Mouse (Mus musculus) kidney, postnatal 0 days (tissue): ENCODE results near the gene Eef1a2. TPM values are rescaled to one million over a fixed set of nuclear protein-coding genes. Genes with fewer than 3 reads are reported as not detected.

Experiments
- ATAC-seq: fragments of 200-750 bp; cut with Nextera tagmentation; replicated peaks from 2 replicates; pipeline ENCODE4 v1.8.0; 2017; ENCODE audit warnings: low read depth, moderate number of reproducible peaks, moderate TSS enrichment, moderate library complexity; ENCODE audit not compliant: low FRiP score
- DNase-seq: peaks from one replicate; pipeline ENCODE4 v3.0.0-alpha.2; 2016; ENCODE audit warnings: low spot score
- H3K27ac ChIP-seq: fragments of 300-500 bp; sonication (generic); 2 replicates; pipeline ENCODE4 v1.5.1; 2014; ENCODE audit warnings: mild to moderate bottlenecking
- H3K27me3 ChIP-seq: fragments of 300-500 bp; sonication (generic); 2 replicates; pipeline ENCODE4 v1.6.1; 2014; ENCODE audit warnings: low read length, mixed read lengths; ENCODE audit not compliant: insufficient read depth
- H3K36me3 ChIP-seq: fragments of 300-500 bp; sonication (generic); 2 replicates; pipeline ENCODE4 v1.6.1; 2014; ENCODE audit warnings: low read length, mixed read lengths; ENCODE audit not compliant: insufficient read depth
- H3K4me1 ChIP-seq: fragments of 300-500 bp; sonication (generic); replicated peaks from 2 replicates; pipeline ENCODE4 v1.6.1; 2014; ENCODE audit warnings: antibody characterized with exemption, low read length, mixed read lengths; ENCODE audit not compliant: insufficient read depth
- H3K4me2 ChIP-seq: fragments of 300-500 bp; sonication (generic); 2 replicates; pipeline ENCODE4 v1.6.1; 2014; ENCODE audit warnings: mild to moderate bottlenecking, low read length, moderate library complexity, mixed read lengths
- H3K4me3 ChIP-seq: fragments of 300-500 bp; sonication (generic); replicated peaks from 2 replicates; pipeline ENCODE4 v1.5.1; 2014; ENCODE audit warnings: low read depth, low read length
- H3K9ac ChIP-seq: fragments of 300-500 bp; sonication (generic); 2 replicates; pipeline ENCODE4 v1.6.1; 2014; ENCODE audit warnings: low read depth, low read length
- H3K9me3 ChIP-seq: fragments of 300-500 bp; sonication (generic); replicated peaks from 2 replicates; pipeline ENCODE4 v1.6.1; 2016; ENCODE audit warnings: low read length, inconsistent platforms, mixed read lengths
- CTCF ChIP-seq: IDR thresholded peaks from 2 replicates; pipeline ENCODE4 v1.5.1; 2016; ENCODE audit warnings: antibody characterized with exemption, low read depth, mild to moderate bottlenecking, moderate library complexity
- WGBS: fragments of 180-500 bp; shearing (Covaris S2); extraction: QIAGEN DNeasy Blood & Tissue Kit; methylation state at CpG from one replicate; pipeline ENCODE4 v1.1.7; 2014; 5-methylcytosine and 5-hydroxymethylcytosine counted together
- polyA plus RNA-seq: library from polyadenylated mRNA; unstranded; fragments of >200 nt; fragmentation: Nextera tagmentation; extraction: Ambion mirVana; gene quantifications from 2 replicates; pipeline ENCODE4 v1.2.1, GENCODE M21; 2015

Gene Eef1a2
- polyA plus RNA-seq, 1 experiment from 2014 or later, result 0.05 TPM

DNA sequence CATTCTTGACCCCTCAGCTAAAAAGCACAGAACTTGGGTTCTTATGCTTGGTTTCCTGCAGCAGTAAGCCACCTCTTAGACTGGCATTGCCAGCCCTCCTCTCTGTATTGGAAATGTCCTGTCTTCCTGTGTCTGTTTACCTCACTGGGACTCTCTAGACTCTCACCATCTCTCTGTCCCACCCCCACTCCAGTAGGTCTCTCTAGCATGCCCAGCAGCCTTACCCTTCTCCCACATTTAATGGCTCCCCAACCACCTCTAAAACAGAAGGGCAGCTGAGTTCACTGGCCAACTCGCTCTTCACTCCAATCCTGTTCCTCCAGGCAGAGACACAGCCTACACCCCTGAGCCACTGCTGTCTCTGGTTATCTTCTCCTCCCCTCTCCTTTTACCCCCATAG, 55.2 kb downstream of the Eef1a2 start:
- ATAC-seq (no peak), DNase-seq (no peak)
- H3K27ac ChIP-seq, result no peak overlapping the region
- WGBS, result 65% methylated on average over 1 of the region's 1 CpGs
- no peak for TF ChIP-seq CTCF
- no peaks in the 10 kb centered on the region for H3K27me3 ChIP-seq
- no peak overlapping the region for H3K4me2 ChIP-seq
- H3K4me1 ChIP-seq, result no peaks in the 10 kb centered on the region
- H3K9ac ChIP-seq, result no peak overlapping the region
- no peaks in the 10 kb centered on the region for H3K36me3 ChIP-seq
- H3K9me3 ChIP-seq, result no peaks in the 10 kb centered on the region
- H3K4me3 ChIP-seq, result no peak overlapping the region

DNA sequence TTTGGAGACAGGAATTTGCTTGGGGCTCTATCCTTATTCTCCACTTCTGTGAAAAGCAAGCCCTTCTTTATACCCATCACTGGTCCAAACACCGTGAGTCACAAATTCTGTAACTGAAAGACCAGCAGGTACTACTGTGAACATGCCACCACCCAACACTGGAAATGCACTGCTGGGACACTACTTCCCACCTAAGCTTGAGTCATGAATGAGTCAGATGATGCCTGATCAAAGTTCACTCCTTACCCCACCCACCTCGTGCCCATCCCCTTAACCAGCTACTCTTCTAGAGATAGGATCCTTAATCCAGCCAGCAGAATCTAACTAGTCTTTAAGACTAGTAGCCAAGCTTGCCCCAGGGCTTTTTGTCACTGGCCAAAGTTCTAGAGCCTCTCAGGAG, 56.7 kb downstream of the Eef1a2 start:
- 94% methylated on average over 2 of the region's 2 CpGs for WGBS
- Histone ChIP-seq H3K27me3 (no peaks in the 10 kb centered on the region), H3K9ac (no peak overlapping the region), H3K4me3 (no peak overlapping the region), H3K27ac (no peak overlapping the region), H3K36me3 (no peaks in the 10 kb centered on the region), H3K9me3 (no peaks in the 10 kb centered on the region), H3K4me1 (no peaks in the 10 kb centered on the region), H3K4me2 (no peak overlapping the region)
- no peak for TF ChIP-seq CTCF
- ATAC-seq (no peak), DNase-seq (no peak)

Other genes with a start within 250 kb of the Eef1a2 start
- gene Ythdf1, start 236.1 kb downstream of the Eef1a2 start, polyA plus RNA-seq, result 50.0 and 55.5 TPM in 2 replicates
- not detected in 2 replicates for gene Birc7, start 228.0 kb downstream of the Eef1a2 start, polyA plus RNA-seq
- 24.1 and 26.6 TPM in 2 replicates for gene Nkain4, start 202.3 kb downstream of the Eef1a2 start, polyA plus RNA-seq
- gene Arfgap1, start 189.8 kb downstream of the Eef1a2 start, polyA plus RNA-seq, result 55.7 and 65.9 TPM in 2 replicates
- gene Col20a1, start 170.5 kb downstream of the Eef1a2 start, polyA plus RNA-seq, result 0.34 and 0.41 TPM in 2 replicates
- 2.6 and 3.5 TPM in 2 replicates for gene Chrna4, start 113.5 kb downstream of the Eef1a2 start, polyA plus RNA-seq
- gene Kcnq2, start 21.7 kb downstream of the Eef1a2 start, polyA plus RNA-seq, result 0.17 TPM in 1 of 2 replicates, not detected in the other
- gene Ppdpf, start 30.2 kb upstream of the Eef1a2 start, polyA plus RNA-seq, result 262 and 278 TPM in 2 replicates
- not detected in 2 replicates for gene Ptk6, start 45.8 kb upstream of the Eef1a2 start, polyA plus RNA-seq
- 0.14 and 0.26 TPM in 2 replicates for gene Srms, start 56.2 kb upstream of the Eef1a2 start, polyA plus RNA-seq
- 0.27 and 0.55 TPM in 2 replicates for gene Fndc11, start 63.0 kb upstream of the Eef1a2 start, polyA plus RNA-seq
- 1.4 and 1.5 TPM in 2 replicates for gene Helz2, start 85.0 kb upstream of the Eef1a2 start, polyA plus RNA-seq
- 8.1 and 9.8 TPM in 2 replicates for gene Gmeb2, start 131.0 kb upstream of the Eef1a2 start, polyA plus RNA-seq
- gene Stmn3, start 157.5 kb upstream of the Eef1a2 start, polyA plus RNA-seq, result 0.24 and 0.66 TPM in 2 replicates
- 16.8 and 24.2 TPM in 2 replicates for gene Rtel1, start 162.7 kb upstream of the Eef1a2 start, polyA plus RNA-seq
- 32.2 and 33.1 TPM in 2 replicates for gene Zgpat, start 207.9 kb upstream of the Eef1a2 start, polyA plus RNA-seq
- gene Arfrp1, start 208.4 kb upstream of the Eef1a2 start, polyA plus RNA-seq, result 47.5 and 48.7 TPM in 2 replicates
- 14.7 TPM in 2 replicates for gene Lime1, start 223.1 kb upstream of the Eef1a2 start, polyA plus RNA-seq